Mouse (Mus musculus) forebrain, postnatal 0 days (tissue): ENCODE measurements around the gene Palm2. TPM values are rescaled to one million over a fixed set of nuclear protein-coding genes. Genes with fewer than 3 reads are reported as not detected.

Experiments
- ATAC-seq: fragments of 200-750 bp; cut with Nextera tagmentation; 2 replicates; pipeline ENCODE4 v1.8.0; 2017; ENCODE audit warnings: mild to moderate bottlenecking, moderate library complexity
- DNase-seq: peaks from one replicate; pipeline ENCODE4 v3.0.0-alpha.2; 2015
- H3K27ac ChIP-seq: fragments of 300-500 bp; sonication (generic); 2 replicates; pipeline ENCODE4 v1.5.1; 2014; ENCODE audit warnings: low read depth, mild to moderate bottlenecking, antibody characterized with exemption, low read length, moderate library complexity, mixed read lengths
- H3K27me3 ChIP-seq: fragments of 300-500 bp; sonication (generic); 2 replicates; pipeline ENCODE4 v1.6.1; 2014; ENCODE audit warnings: mild to moderate bottlenecking, low read length, mixed read lengths; ENCODE audit not compliant: insufficient read depth
- H3K36me3 ChIP-seq: fragments of 300-500 bp; sonication (generic); 2 replicates; pipeline ENCODE4 v1.6.1; 2014; ENCODE audit warnings: mild to moderate bottlenecking, moderate library complexity; ENCODE audit not compliant: insufficient read depth
- H3K4me1 ChIP-seq: fragments of 300-500 bp; sonication (generic); 2 replicates; pipeline ENCODE4 v1.6.1; 2014; ENCODE audit warnings: antibody characterized with exemption; ENCODE audit not compliant: insufficient read depth
- H3K4me2 ChIP-seq: fragments of 300-500 bp; sonication (generic); 2 replicates; pipeline ENCODE4 v1.6.1; 2014; ENCODE audit warnings: low read depth, mild to moderate bottlenecking, moderate library complexity
- H3K4me3 ChIP-seq: fragments of 300-500 bp; sonication (generic); 2 replicates; pipeline ENCODE4 v1.5.1; 2014; ENCODE audit warnings: low read depth, low read length, mixed read lengths
- H3K9ac ChIP-seq: fragments of 300-500 bp; sonication (generic); 2 replicates; pipeline ENCODE4 v1.6.1; 2014; ENCODE audit warnings: mild to moderate bottlenecking
- H3K9me3 ChIP-seq: fragments of 300-500 bp; sonication (generic); 2 replicates; pipeline ENCODE4 v1.6.1; 2016; ENCODE audit warnings: low read length
- CTCF ChIP-seq: sonication (generic); IDR thresholded peaks from 2 replicates; pipeline ENCODE4 v1.5.1; 2016; ENCODE audit warnings: antibody characterized with exemption, control low read depth, low read depth
- WGBS: fragments of 180-500 bp; shearing (Covaris S2); extraction: QIAGEN DNeasy Blood & Tissue Kit; methylation state at CpG from one replicate; pipeline ENCODE4 v1.1.7; 2014; 5-methylcytosine and 5-hydroxymethylcytosine counted together
- polyA plus RNA-seq: library from polyadenylated mRNA; unstranded; fragments of >200 nt; fragmentation: Nextera tagmentation; extraction: Ambion mirVana; gene quantifications from 2 replicates; pipeline ENCODE4 v1.2.1, GENCODE M21; 2015
- total RNA-seq: library from RNA; depleted of rRNA; stranded (reverse); fragments of >200 nt; gene quantifications from 2 replicates; pipeline ENCODE4 v1.2.3, GENCODE M21; 2014

Palm2 gene
- total and polyA plus RNA-seq, 2 experiments from 2014 or later = 16.9 to 21.1 TPM

GRCm38 (mm10) chr4:57656388-57656787 is 222.3 kb downstream of the Palm2 start:
- H3K27ac ChIP-seq = no peak overlapping the region
- no peak for ATAC-seq
- no peaks in the 10 kb centered on the region for H3K27me3 ChIP-seq
- no peak overlapping the region for H3K4me2 ChIP-seq
- no peaks in the 10 kb centered on the region for H3K9me3 ChIP-seq
- H3K4me3 ChIP-seq = no peak overlapping the region
- WGBS = 92% methylated on average over 12 of the region's 12 CpGs
- H3K4me1 ChIP-seq = peaks cover 5% of the 10 kb centered on the region; the same call in 1 of the 2 replicates
- DNase-seq = no peak
- 0 out of 2 replicates have a peak, but pooled peaks cover 7% of the 10 kb centered on the region for H3K36me3 ChIP-seq
- TF ChIP-seq CTCF = no peak
- no peak overlapping the region for H3K9ac ChIP-seq

- ATAC-seq = no peak
- DNase-seq = no peak
- Histone ChIP-seq H3K4me3 (no peak overlapping the region), H3K27ac (no peak overlapping the region), H3K9ac (no peak overlapping the region), H3K36me3 (0 out of 2 replicates have a peak, but pooled peaks cover 7% of the 10 kb centered on the region), H3K4me2 (no peak overlapping the region), H3K9me3 (no peaks in the 10 kb centered on the region), H3K4me1 (peaks cover 5% of the 10 kb centered on the region; the same call in 1 of the 2 replicates), H3K27me3 (no peaks in the 10 kb centered on the region)
- 0 out of 2 replicates have a peak, but pooled peaks have one; percentile 15 for TF ChIP-seq CTCF
- WGBS = 89% methylated on average over 3 of the region's 3 CpGs
Measured at GRCm38 (mm10) chr4:57656861-57657260, 222.8 kb downstream of the Palm2 start.

- Histone ChIP-seq H3K27ac (peak overlapping the region; percentile 54; the same call in 1 of the 2 replicates), H3K27me3 (no peaks in the 10 kb centered on the region), H3K4me3 (no peak overlapping the region), H3K9me3 (no peaks in the 10 kb centered on the region), H3K36me3 (no peaks in the 10 kb centered on the region; the same call in 1 of the 2 replicates), H3K4me2 (0 out of 2 replicates have a peak overlapping the region, but pooled peaks have one; percentile 11), H3K9ac (no peak overlapping the region), H3K4me1 (peaks cover 5% of the 10 kb centered on the region; the same call in 1 of the 2 replicates)
- DNase-seq = peak; percentile 53
- ATAC-seq = peak; percentile 96
- 5% methylated on average over 4 of the region's 4 CpGs for WGBS
- TF ChIP-seq CTCF = no peak
Measured at GRCm38 (mm10) chr4:57660470-57660869, 226.4 kb downstream of the Palm2 start.

GRCm38 (mm10) chr4:57666101-57666500 is 232.1 kb downstream of the Palm2 start:
- no peak overlapping the region for H3K9ac ChIP-seq
- no peak for DNase-seq

GRCm38 (mm10) chr4:57670813-57671469 is 236.9 kb downstream of the Palm2 start:
- ATAC-seq (no peak), DNase-seq (peak; percentile 28)
- H3K27ac ChIP-seq = no peak overlapping the region
- H3K27me3 ChIP-seq = no peaks in the 10 kb centered on the region
- no peak overlapping the region for H3K4me3 ChIP-seq
- H3K4me1 ChIP-seq = peaks cover 4% of the 10 kb centered on the region; the same call in 1 of the 2 replicates
- no peaks in the 10 kb centered on the region for H3K36me3 ChIP-seq
- TF ChIP-seq CTCF = peak; percentile 68
- 69% methylated on average over 7 of the region's 7 CpGs for WGBS
- H3K4me2 ChIP-seq = no peak overlapping the region
- no peak overlapping the region for H3K9ac ChIP-seq
- H3K9me3 ChIP-seq = no peaks in the 10 kb centered on the region

More at GRCm38 (mm10) chr4:57666101-57666500, 232.1 kb downstream of the Palm2 start:
- TF ChIP-seq CTCF = no peak
- H3K27ac ChIP-seq = no peak overlapping the region
- H3K36me3 ChIP-seq = no peaks in the 10 kb centered on the region; the same call in 1 of the 2 replicates
- 81% methylated on average over 3 of the region's 3 CpGs for WGBS
- no peak overlapping the region for H3K4me3 ChIP-seq
- H3K4me2 ChIP-seq = no peak overlapping the region
- no peaks in the 10 kb centered on the region for H3K27me3 ChIP-seq
- no peaks in the 10 kb centered on the region for H3K9me3 ChIP-seq
- ATAC-seq = no peak
- no peaks in the 10 kb centered on the region for H3K4me1 ChIP-seq

GRCm38 (mm10) chr4:57672541-57672940 is 238.5 kb downstream of the Palm2 start:
- Histone ChIP-seq H3K9ac (no peak overlapping the region), H3K4me1 (peaks cover 4% of the 10 kb centered on the region; the same call in 1 of the 2 replicates), H3K4me2 (no peak overlapping the region), H3K4me3 (no peak overlapping the region), H3K27me3 (no peaks in the 10 kb centered on the region), H3K9me3 (no peaks in the 10 kb centered on the region), H3K27ac (no peak overlapping the region), H3K36me3 (no peaks in the 10 kb centered on the region)
- WGBS = 77% methylated on average over 4 of the region's 4 CpGs
- no peak for TF ChIP-seq CTCF
- DNase-seq (no peak), ATAC-seq (no peak)
